In the genomic region with DNA sequence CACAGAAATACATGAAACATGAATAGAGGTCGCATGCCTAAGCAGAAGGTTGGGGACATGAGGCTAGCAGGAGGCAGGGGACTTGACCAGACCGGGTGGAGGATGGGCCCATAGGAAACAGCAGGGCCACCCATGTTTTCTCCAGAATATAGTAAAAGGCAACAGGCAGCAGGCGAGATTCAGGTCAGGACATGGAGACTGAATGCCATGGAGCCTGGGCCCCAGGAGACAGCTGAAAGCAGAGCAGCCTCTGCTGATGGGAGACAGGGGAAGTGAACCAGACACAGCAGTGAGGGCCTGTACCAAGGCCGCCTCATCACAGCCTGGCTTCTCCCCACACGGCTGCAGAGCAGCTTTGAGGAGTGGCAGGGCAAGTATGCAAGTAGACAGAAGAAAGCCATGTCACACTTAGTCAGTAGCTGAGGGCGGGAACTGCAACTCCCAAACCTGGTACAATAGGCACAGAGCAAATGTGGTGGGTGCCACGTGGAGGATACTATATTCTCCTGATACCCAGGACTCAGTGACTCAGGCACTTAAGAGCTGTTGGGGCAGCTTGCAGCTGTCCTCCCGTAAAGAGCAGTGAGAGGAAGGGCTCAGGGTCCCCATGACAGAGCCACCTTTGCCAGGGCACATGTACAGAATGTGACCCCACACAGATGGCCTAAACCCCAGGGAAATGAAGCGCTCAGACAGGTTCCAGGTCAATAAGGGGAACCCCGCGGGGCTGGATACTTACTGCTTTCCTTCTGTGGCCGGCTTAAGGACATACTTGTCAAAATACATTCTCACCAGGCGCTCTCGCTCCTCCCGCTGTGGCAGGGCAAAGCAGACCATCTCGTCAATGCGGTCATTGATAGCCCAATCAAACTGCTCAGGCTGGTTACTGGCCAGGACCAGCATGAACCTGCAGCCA, we compare ENCODE assay signal across 28 mouse cellular contexts. TPM values are rescaled to one million over a fixed set of nuclear protein-coding genes. Genes with fewer than 3 reads are reported as not detected.
DNase-seq lines count a peak whose midpoint lies in the region; ATAC-seq and TF ChIP-seq lines count a peak whose summit lies in the region.
"Had no signal": no experiment of that assay in that cellular context is flagged by ENCODE, and none has a peak within 500 bp of the region (broad histone marks: within the 10 kb centered on the region; RNA-seq: fewer than 3 reads in every experiment).

No protein-coding gene starts in this region.

- no peak overlapping the region for H3K27ac ChIP-seq in hindbrain, postnatal 0 days
- no peak overlapping the region for H3K27ac ChIP-seq in hindbrain, embryonic 14.5 days
- H3K27ac ChIP-seq: embryonic facial prominence, embryonic 12.5 days; forebrain, embryonic 10.5 days; forebrain, embryonic 15.5 days; kidney, postnatal 0 days; liver, embryonic 13.5 days had no signal

- H3K4me1 ChIP-seq in hindbrain, postnatal 0 days (ENCODE audit: insufficient read depth, low read length): no peaks in the 10 kb centered on the region
- H3K4me1 ChIP-seq in hindbrain, embryonic 14.5 days (replicated peaks; ENCODE audit: control insufficient read depth, insufficient read depth, low read length): no peaks in the 10 kb centered on the region
- H3K4me1 ChIP-seq: embryonic facial prominence, embryonic 12.5 days; forebrain, embryonic 10.5 days; forebrain, embryonic 15.5 days; liver, embryonic 13.5 days had no signal

- no peak for ATAC-seq in hindbrain, postnatal 0 days
- no peak for ATAC-seq in hindbrain, embryonic 14.5 days (ENCODE audit: low FRiP score)
- ATAC-seq in erythroid progenitor cell, adult 5-6 weeks (replicated peaks; ENCODE audit: low FRiP score, poor library complexity, severe bottlenecking): no peak
- ATAC-seq: forebrain, embryonic 15.5 days; intestine, embryonic 16.5 days; midbrain, embryonic 16.5 days had no signal

- TF ChIP-seq CTCF in hindbrain, postnatal 0 days (IDR thresholded peaks at IDR 0.05; ENCODE audit: low read depth): no peak

- no peak for DNase-seq in hindbrain, postnatal 0 days (ENCODE audit: low spot score)
- no peak for DNase-seq in hindbrain, embryonic 14.5 days (ENCODE audit: low spot score)
- peak; percentile 46 for DNase-seq in cerebellum, adult 11 months
- DNase-seq in cerebellum, adult 8-10 months: peak; percentile 63
- DNase-seq in cerebellum, postnatal 25 days: peak; percentile 71 to 72
- DNase-seq in embryo, embryonic 11 days: no peak
- DNase-seq in gastrocnemius, postnatal 10 days: no peak
- DNase-seq: adrenal gland, adult 2 months; gastrocnemius, postnatal 14 days; heart, postnatal 14 days; kidney, adult 8-10 months; kidney, postnatal 4 days; layer of hippocampus, postnatal 36 days; left cerebral cortex, postnatal 4 days; liver, embryonic 13.5 days; lung, adult 2 months; lung, postnatal 14 days; right cerebral cortex, postnatal 4 days; thymus, adult 2 months; thymus, postnatal 36 days had no signal

- H3K9me3 ChIP-seq in hindbrain, postnatal 0 days (ENCODE audit: low read length): no peaks in the 10 kb centered on the region
- H3K9me3 ChIP-seq in hindbrain, embryonic 14.5 days (ENCODE audit: control insufficient read depth, low read length): no peaks in the 10 kb centered on the region
- H3K9me3 ChIP-seq: embryonic facial prominence, embryonic 12.5 days; forebrain, embryonic 10.5 days; forebrain, embryonic 15.5 days; liver, embryonic 13.5 days had no signal

- no peak overlapping the region for H3K4me3 ChIP-seq in hindbrain, postnatal 0 days (ENCODE audit: low read length)
- no peak overlapping the region for H3K4me3 ChIP-seq in hindbrain, embryonic 14.5 days (replicated peaks; ENCODE audit: low read length)
- H3K4me3 ChIP-seq: embryonic facial prominence, embryonic 12.5 days; forebrain, embryonic 10.5 days; forebrain, embryonic 15.5 days; liver, embryonic 13.5 days had no signal

- 90% methylated on average over 17 of the region's 17 CpGs for WGBS in hindbrain, postnatal 0 days
- WGBS in hindbrain, embryonic 14.5 days: 91% methylated on average over 17 of the region's 17 CpGs

- peaks cover 78% of the 10 kb centered on the region for H3K36me3 ChIP-seq in hindbrain, postnatal 0 days (ENCODE audit: insufficient read depth, low read length)
- peaks cover 95% of the 10 kb centered on the region for H3K36me3 ChIP-seq in hindbrain, embryonic 14.5 days (replicated peaks; ENCODE audit: control insufficient read depth, insufficient read depth)

- H3K9ac ChIP-seq in hindbrain, postnatal 0 days (replicated peaks; ENCODE audit: low read length): 0 out of 2 replicates have a peak overlapping the region, but pooled peaks have one; percentile 21
- H3K9ac ChIP-seq in hindbrain, embryonic 14.5 days: no peak overlapping the region
- H3K9ac ChIP-seq: embryonic facial prominence, embryonic 12.5 days; forebrain, embryonic 15.5 days; liver, embryonic 13.5 days had no signal

- no peak overlapping the region for H3K4me2 ChIP-seq in hindbrain, postnatal 0 days (ENCODE audit: low read depth, low read length)
- H3K4me2 ChIP-seq in hindbrain, embryonic 14.5 days (replicated peaks): no peak overlapping the region
- H3K4me2 ChIP-seq: embryonic facial prominence, embryonic 12.5 days; forebrain, embryonic 15.5 days; liver, embryonic 13.5 days had no signal

- H3K27me3 ChIP-seq in hindbrain, postnatal 0 days (ENCODE audit: insufficient read depth, low read length): no peaks in the 10 kb centered on the region
- no peaks in the 10 kb centered on the region for H3K27me3 ChIP-seq in hindbrain, embryonic 14.5 days (ENCODE audit: control insufficient read depth, insufficient read depth, low read length)
- H3K27me3 ChIP-seq: embryonic facial prominence, embryonic 12.5 days; forebrain, embryonic 15.5 days; liver, embryonic 13.5 days had no signal

RNA-seq across cellular contexts. Expression of a gene that starts 12.2 kb away (rescaled TPM):
- 73.3 and 82.2 TPM in 2 replicates for total RNA-seq in hindbrain, postnatal 0 days (2014; rRNA removed)
- polyA plus RNA-seq in hindbrain, postnatal 0 days (2015; fragmentation: Nextera tagmentation; extraction: Ambion mirVana): 31.0 and 33.6 TPM in 2 replicates
- 8.8 and 9.3 TPM in 2 replicates for polyA plus RNA-seq in hindbrain, embryonic 14.5 days (2014; fragmentation: Nextera tagmentation; extraction: Ambion mirVana)
- total RNA-seq in gastrocnemius, postnatal 10 days (2021): 1 to 10 TPM in 1 of 2 experiments, under 1 TPM in 1; 0.49 to 1.0 TPM
- total RNA-seq in erythroid progenitor cell, adult 5-6 weeks (2015; ENCODE audit: low replicate concordance): not detected in 2 replicates
- not detected in 2 replicates for total RNA-seq in erythroid progenitor cell, adult 5-6 weeks (2017; ENCODE audit: low replicate concordance)

RNA-seq across cellular contexts. Expression of a gene that starts 14.1 kb away (rescaled TPM):
- 65.7 and 83.4 TPM in 2 replicates for total RNA-seq in hindbrain, postnatal 0 days (2014; rRNA removed)
- polyA plus RNA-seq in hindbrain, postnatal 0 days (2015; fragmentation: Nextera tagmentation; extraction: Ambion mirVana): 68.8 and 72.2 TPM in 2 replicates
- 73.0 and 82.2 TPM in 2 replicates for polyA plus RNA-seq in hindbrain, embryonic 14.5 days (2014; fragmentation: Nextera tagmentation; extraction: Ambion mirVana)
- total RNA-seq in gastrocnemius, postnatal 10 days (2021): 10 to 100 TPM; 30.4 to 39.3 TPM
- 0.84 and 35.3 TPM in 2 replicates for total RNA-seq in erythroid progenitor cell, adult 5-6 weeks (2015; ENCODE audit: low replicate concordance)
- total RNA-seq in erythroid progenitor cell, adult 5-6 weeks (2017; ENCODE audit: low replicate concordance): 3.3 and 5.1 TPM in 2 replicates

RNA-seq across cellular contexts. Expression of a gene that starts 27.7 kb away (rescaled TPM):
- 43.3 and 55.5 TPM in 2 replicates for total RNA-seq in hindbrain, postnatal 0 days (2014; rRNA removed)
- polyA plus RNA-seq in hindbrain, postnatal 0 days (2015; fragmentation: Nextera tagmentation; extraction: Ambion mirVana): 27.8 and 29.4 TPM in 2 replicates
- polyA plus RNA-seq in hindbrain, embryonic 14.5 days (2014; fragmentation: Nextera tagmentation; extraction: Ambion mirVana): 24.7 and 27.6 TPM in 2 replicates
- 10 to 100 TPM; 16.8 to 21.5 TPM for total RNA-seq in gastrocnemius, postnatal 10 days (2021)
- total RNA-seq in erythroid progenitor cell, adult 5-6 weeks (2015; ENCODE audit: low replicate concordance): not detected in 2 replicates
- total RNA-seq in erythroid progenitor cell, adult 5-6 weeks (2017; ENCODE audit: low replicate concordance): 0.68 TPM in 1 of 2 replicates, not detected in the other

RNA-seq across cellular contexts. Expression of a gene that starts 38.8 kb away (rescaled TPM):
- total RNA-seq in hindbrain, postnatal 0 days (2014; rRNA removed): 0.86 and 2.3 TPM in 2 replicates
- polyA plus RNA-seq in hindbrain, postnatal 0 days (2015; fragmentation: Nextera tagmentation; extraction: Ambion mirVana): 1.0 and 1.2 TPM in 2 replicates
- polyA plus RNA-seq in hindbrain, embryonic 14.5 days (2014; fragmentation: Nextera tagmentation; extraction: Ambion mirVana): 0.84 and 0.93 TPM in 2 replicates
- total RNA-seq in gastrocnemius, postnatal 10 days (2021): 1 to 10 TPM; 2.4 to 4.0 TPM
- 0.42 and 1.1 TPM in 2 replicates for total RNA-seq in erythroid progenitor cell, adult 5-6 weeks (2015; ENCODE audit: low replicate concordance)
- 0.83 and 1.3 TPM in 2 replicates for total RNA-seq in erythroid progenitor cell, adult 5-6 weeks (2017; ENCODE audit: low replicate concordance)
- total RNA-seq: granulocyte monocyte progenitor cell, adult 5-6 weeks had no signal

RNA-seq across cellular contexts. Expression of a gene that starts 42.2 kb away (rescaled TPM):
- 110 and 117 TPM in 2 replicates for total RNA-seq in hindbrain, postnatal 0 days (2014; rRNA removed)
- polyA plus RNA-seq in hindbrain, postnatal 0 days (2015; fragmentation: Nextera tagmentation; extraction: Ambion mirVana): 165 and 169 TPM in 2 replicates
- polyA plus RNA-seq in hindbrain, embryonic 14.5 days (2014; fragmentation: Nextera tagmentation; extraction: Ambion mirVana): 164 and 169 TPM in 2 replicates
- 10 to 100 TPM; 50.8 to 51.4 TPM for total RNA-seq in gastrocnemius, postnatal 10 days (2021)
- total RNA-seq in erythroid progenitor cell, adult 5-6 weeks (2015; ENCODE audit: low replicate concordance): 44.9 and 65.6 TPM in 2 replicates
- total RNA-seq in erythroid progenitor cell, adult 5-6 weeks (2017; ENCODE audit: low replicate concordance): 37.0 and 57.2 TPM in 2 replicates

Comparison
In these comparisons a context has a peak if more than half of its experiments do, and no peak if none do; other contexts are left out.
1. DNase-seq: peak in cerebellum, adult 11 months (single experiment), cerebellum, adult 8-10 months (single experiment) and cerebellum, postnatal 25 days (2 of 2); none in hindbrain, postnatal 0 days (single experiment), hindbrain, embryonic 14.5 days (single experiment), embryo, embryonic 11 days (single experiment) and gastrocnemius, postnatal 10 days (single experiment).
2. RNA of a gene that starts 12.2 kb away (total RNA-seq): 73.3 to 82.2 TPM in hindbrain, postnatal 0 days; 0.49 to 1.0 TPM in gastrocnemius, postnatal 10 days and not detected in erythroid progenitor cell, adult 5-6 weeks; every median in the first group is over 10 times any median in the second.
3. RNA of a gene that starts 27.7 kb away (total RNA-seq): 43.3 to 55.5 TPM in hindbrain, postnatal 0 days and 16.8 to 21.5 TPM in gastrocnemius, postnatal 10 days; 0.68 TPM in erythroid progenitor cell, adult 5-6 weeks; every median in the first group is over 10 times any median in the second.